Mouse (Mus musculus): ENCODE measurements around the gene Daglb.

GRCm38 (mm10) chr5:143504453-143504852 lies 40.1 kb downstream of the Daglb start:
- TF ChIP-seq ZNF384 (IDR thresholded peaks at IDR 0.05; ENCODE audit: low read depth, low read length) (no peak), CHD2 (IDR thresholded peaks at IDR 0.05; ENCODE audit: low read depth, low read length) (no peak), ZC3H11A (IDR thresholded peaks at IDR 0.05; ENCODE audit: borderline replicate concordance, low read depth, low read length) (no peak), HCFC1 (IDR thresholded peaks at IDR 0.05; ENCODE audit: borderline replicate concordance, insufficient read depth, low read length) (no peak), MAFK (IDR thresholded peaks at IDR 0.05; ENCODE audit: insufficient read depth, low read depth, low read length) (no peak)

Measured in ES-E14 (cell line).